Mouse (Mus musculus) midbrain, embryonic 16.5 days (tissue): Measurements from ENCODE around the gene Fer. TPM values are rescaled to one million over a fixed set of nuclear protein-coding genes. Genes with fewer than 3 reads are reported as not detected.

Experiments used
- ATAC-seq: fragments of 200-750 bp; cut with Nextera tagmentation; 2 replicates; pipeline ENCODE4 v1.8.0; 2017; ENCODE audit warnings: moderate TSS enrichment
- H3K27ac ChIP-seq: fragments of 300-500 bp; sonication (generic); 2 replicates; pipeline ENCODE4 v1.5.1; 2014; ENCODE audit warnings: mild to moderate bottlenecking, low read length, mixed read lengths
- H3K27me3 ChIP-seq: fragments of 300-500 bp; sonication (generic); 2 replicates; pipeline ENCODE4 v1.6.1; 2014; ENCODE audit warnings: low read depth, low read length, mixed read lengths; ENCODE audit not compliant: control insufficient read depth, insufficient read depth
- H3K36me3 ChIP-seq: fragments of 300-500 bp; sonication (generic); 2 replicates; pipeline ENCODE4 v1.6.1; 2014; ENCODE audit warnings: mild to moderate bottlenecking, low read length, moderate library complexity, mixed read lengths; ENCODE audit not compliant: control insufficient read depth, insufficient read depth
- H3K4me1 ChIP-seq: fragments of 300-500 bp; sonication (generic); 2 replicates; pipeline ENCODE4 v1.6.1; 2014; ENCODE audit warnings: mild to moderate bottlenecking, low read length, mixed read lengths; ENCODE audit not compliant: control insufficient read depth, insufficient read depth
- H3K4me2 ChIP-seq: fragments of 300-500 bp; sonication (generic); 2 replicates; pipeline ENCODE4 v1.6.1; 2014; ENCODE audit warnings: mild to moderate bottlenecking, low read length, mixed read lengths
- H3K4me3 ChIP-seq: fragments of 300-500 bp; sonication (generic); 2 replicates; pipeline ENCODE4 v1.5.1; 2014; ENCODE audit warnings: low read depth, mild to moderate bottlenecking, low read length, moderate library complexity, mixed read lengths
- H3K9ac ChIP-seq: fragments of 300-500 bp; sonication (generic); 2 replicates; pipeline ENCODE4 v1.6.1; 2014; ENCODE audit warnings: low read depth, low read length, mixed read lengths
- H3K9me3 ChIP-seq: fragments of 300-500 bp; sonication (generic); replicated peaks from 2 replicates; pipeline ENCODE4 v1.6.1; 2014; ENCODE audit warnings: mild to moderate bottlenecking, low read length, mixed read lengths; ENCODE audit not compliant: control insufficient read depth, poor library complexity, severe bottlenecking
- WGBS: fragments of 180-500 bp; shearing (Covaris S2); extraction: QIAGEN DNeasy Blood & Tissue Kit; methylation state at CpG from one replicate; pipeline ENCODE4 v1.1.7; 2014; 5-methylcytosine and 5-hydroxymethylcytosine counted together
- polyA plus RNA-seq: library from polyadenylated mRNA; unstranded; fragments of >200 nt; fragmentation: Nextera tagmentation; extraction: Ambion mirVana; gene quantifications from 2 replicates; pipeline ENCODE4 v1.2.1, GENCODE M21; 2015

The Fer gene
- polyA plus RNA-seq, 1 experiment from 2014 or later, result 33.2 TPM

GRCm38 (mm10) chr17:63857023-63857544 is 5.8 kb upstream of the Fer start:
- no peak overlapping the region for H3K4me2 ChIP-seq
- no peaks in the 10 kb centered on the region for H3K36me3 ChIP-seq
- H3K27me3 ChIP-seq, result no peaks in the 10 kb centered on the region
- H3K9me3 ChIP-seq, result no peaks in the 10 kb centered on the region
- H3K4me1 ChIP-seq, result no peaks in the 10 kb centered on the region
- WGBS, result 92% methylated on average over 7 of the region's 7 CpGs
- no peak overlapping the region for H3K27ac ChIP-seq
- H3K9ac ChIP-seq, result no peak overlapping the region
- ATAC-seq, result no peak
- H3K4me3 ChIP-seq, result no peak overlapping the region

GRCm38 (mm10) chr17:63860988-63861387 is 1.9 kb upstream of the Fer start:
- WGBS, result 45% methylated on average over 4 of the region's 4 CpGs
- no peak for ATAC-seq
- Histone ChIP-seq H3K4me3 (no peak overlapping the region), H3K4me1 (peaks cover 12% of the 10 kb centered on the region), H3K9me3 (no peaks in the 10 kb centered on the region), H3K9ac (no peak overlapping the region), H3K27ac (no peak overlapping the region), H3K4me2 (no peak overlapping the region), H3K36me3 (no peaks in the 10 kb centered on the region), H3K27me3 (no peaks in the 10 kb centered on the region)

GRCm38 (mm10) chr17:63862399-63862798 is 463 bp upstream of the Fer start:
- Histone ChIP-seq H3K27me3 (no peaks in the 10 kb centered on the region), H3K4me1 (peaks cover 12% of the 10 kb centered on the region), H3K4me3 (no peak overlapping the region), H3K4me2 (no peak overlapping the region; the same call in 1 of the 2 replicates), H3K9ac (no peak overlapping the region), H3K27ac (no peak overlapping the region), H3K36me3 (no peaks in the 10 kb centered on the region), H3K9me3 (no peaks in the 10 kb centered on the region)
- ATAC-seq, result no peak
- WGBS, result 76% methylated on average over 3 of the region's 3 CpGs

GRCm38 (mm10) chr17:63863647-63864149 is 836 bp downstream of the Fer start, which contains the start of gene A930002H24Rik:
A930002H24Rik (minus strand) TSS chr17:63863791.
- H3K27ac ChIP-seq, result peak within 1 kb of the TSS; percentile 87
- H3K4me3 ChIP-seq, result peak within 1 kb of the TSS; percentile 66
- H3K27me3 ChIP-seq, result no peaks in the 10 kb centered on the region
- H3K36me3 ChIP-seq, result no peaks in the 10 kb centered on the region
- H3K9ac ChIP-seq, result peak within 1 kb of the TSS; percentile 81
- no peaks in the 10 kb centered on the region for H3K9me3 ChIP-seq
- H3K4me1 ChIP-seq, result peaks cover 12% of the 10 kb centered on the region
- ATAC-seq, result peak; percentile 100
- WGBS, result under 1% methylated on average over 41 of the region's 55 CpGs
- peak within 1 kb of the TSS; percentile 77 for H3K4me2 ChIP-seq

- Histone ChIP-seq H3K9me3 (no peaks in the 10 kb centered on the region), H3K4me3 (peak overlapping the region; percentile 66), H3K36me3 (no peaks in the 10 kb centered on the region), H3K27ac (peak overlapping the region; percentile 87), H3K27me3 (no peaks in the 10 kb centered on the region), H3K9ac (peak overlapping the region; percentile 81), H3K4me2 (peak overlapping the region; percentile 54), H3K4me1 (peaks cover 12% of the 10 kb centered on the region)
- peak; percentile 81 for ATAC-seq
- WGBS, result under 1% methylated on average over 38 of the region's 48 CpGs
These were observed 1.3 kb downstream of the Fer start for GRCm38 (mm10) chr17:63864171-63864571.

- no peaks in the 10 kb centered on the region for H3K4me1 ChIP-seq
- no peak overlapping the region for H3K9ac ChIP-seq
- H3K27me3 ChIP-seq, result no peaks in the 10 kb centered on the region
- 93% methylated on average over 7 of the region's 7 CpGs for WGBS
- no peak for ATAC-seq
- no peaks in the 10 kb centered on the region for H3K9me3 ChIP-seq
- no peak overlapping the region for H3K27ac ChIP-seq
- no peaks in the 10 kb centered on the region for H3K36me3 ChIP-seq
- H3K4me2 ChIP-seq, result no peak overlapping the region
- no peak overlapping the region for H3K4me3 ChIP-seq
These were observed 8.9 kb downstream of the Fer start for GRCm38 (mm10) chr17:63871773-63872172.

GRCm38 (mm10) chr17:63878889-63879288 is 16.0 kb downstream of the Fer start:
- H3K4me1 ChIP-seq, result no peaks in the 10 kb centered on the region
- H3K9ac ChIP-seq, result no peak overlapping the region
- H3K9me3 ChIP-seq, result no peaks in the 10 kb centered on the region
- 76% methylated on average over 4 of the region's 4 CpGs for WGBS
- H3K4me2 ChIP-seq, result no peak overlapping the region
- no peak overlapping the region for H3K4me3 ChIP-seq
- no peaks in the 10 kb centered on the region for H3K36me3 ChIP-seq
- no peak for ATAC-seq
- H3K27me3 ChIP-seq, result no peaks in the 10 kb centered on the region
- H3K27ac ChIP-seq, result no peak overlapping the region

- H3K4me2 ChIP-seq, result no peak overlapping the region
- H3K4me1 ChIP-seq, result no peaks in the 10 kb centered on the region
- H3K4me3 ChIP-seq, result no peak overlapping the region
- no peak overlapping the region for H3K9ac ChIP-seq
- no peaks in the 10 kb centered on the region for H3K36me3 ChIP-seq
- H3K27ac ChIP-seq, result no peak overlapping the region
- WGBS, result 83% methylated on average over 4 of the region's 4 CpGs
- ATAC-seq, result no peak
- H3K9me3 ChIP-seq, result no peaks in the 10 kb centered on the region
- no peaks in the 10 kb centered on the region for H3K27me3 ChIP-seq
These were observed 17.1 kb downstream of the Fer start for GRCm38 (mm10) chr17:63880009-63880408.

GRCm38 (mm10) chr17:63886988-63887387 is 24.1 kb downstream of the Fer start:
- no peak overlapping the region for H3K27ac ChIP-seq
- no peaks in the 10 kb centered on the region for H3K36me3 ChIP-seq
- WGBS, result 93% methylated on average over 2 of the region's 2 CpGs
- ATAC-seq, result no peak
- no peaks in the 10 kb centered on the region for H3K9me3 ChIP-seq
- H3K27me3 ChIP-seq, result no peaks in the 10 kb centered on the region
- H3K9ac ChIP-seq, result no peak overlapping the region
- H3K4me3 ChIP-seq, result no peak overlapping the region
- no peaks in the 10 kb centered on the region for H3K4me1 ChIP-seq
- H3K4me2 ChIP-seq, result no peak overlapping the region
